Mouse (Mus musculus) gastrocnemius, adult 8-10 months (tissue): ENCODE data around the gene Prkn. TPM values are rescaled to one million over a fixed set of nuclear protein-coding genes. Genes with fewer than 3 reads are reported as not detected.
"Not testable (repeated sequence)": the region's sequence is repeated elsewhere in the genome, so short reads cannot be mapped to it uniquely, and the experiment has no call there.

ENCODE experiments used
- DNase-seq, 2 experiments: peaks; one replicate each; pipeline ENCODE4 v3.0.0; 2022; ENCODE audit warnings: low spot score in 2 of 2
- total RNA-seq, 4 experiments: library from RNA; stranded (reverse); gene quantifications; 2 replicates each; pipeline ENCODE4 v1.2.4; 2022

Prkn gene
- total RNA-seq, 4 experiments from 2014 or later, result 21.6 to 26.5 (median 23.0) TPM

DNA sequence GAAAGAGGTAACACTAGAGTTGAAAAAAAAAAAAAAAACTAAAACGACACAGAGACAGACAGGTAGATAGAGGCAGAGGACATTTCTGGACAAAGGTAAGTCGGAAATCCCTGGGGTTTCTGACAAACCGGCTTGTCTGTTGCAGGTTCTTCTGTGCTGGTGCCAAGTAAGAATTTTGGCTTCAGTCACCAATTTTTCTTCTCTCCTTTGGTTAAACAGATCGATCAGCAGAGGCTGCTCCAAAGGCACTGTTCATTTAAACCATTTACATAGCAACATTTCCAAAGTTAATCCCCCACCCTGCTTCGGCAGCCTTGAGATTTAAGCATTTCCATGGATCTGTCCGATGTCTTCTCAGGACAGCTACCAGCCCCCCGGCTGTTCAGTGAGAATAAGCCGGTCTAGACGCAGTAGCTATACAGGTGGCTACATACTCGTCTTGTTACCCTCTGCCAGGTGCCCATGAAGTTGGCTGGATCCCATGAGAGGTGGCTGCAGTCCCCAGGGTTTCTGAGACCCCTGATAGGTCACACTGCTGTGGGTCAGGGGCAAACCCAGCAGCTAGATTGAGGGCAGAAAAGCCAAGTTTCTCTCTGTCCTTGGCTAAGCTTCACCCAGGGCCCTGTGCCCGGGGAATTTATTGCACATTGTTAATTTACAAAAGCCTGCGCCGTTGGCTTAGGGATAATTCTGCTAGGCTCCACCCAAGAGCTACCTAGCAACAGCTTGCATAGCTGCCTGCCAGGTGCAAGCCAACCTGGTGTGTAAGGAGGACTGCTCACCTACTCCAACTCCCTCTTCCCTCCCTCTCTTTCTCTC, 1133.0 kb downstream of the Prkn start:
- DNase-seq, result no peak

DNA sequence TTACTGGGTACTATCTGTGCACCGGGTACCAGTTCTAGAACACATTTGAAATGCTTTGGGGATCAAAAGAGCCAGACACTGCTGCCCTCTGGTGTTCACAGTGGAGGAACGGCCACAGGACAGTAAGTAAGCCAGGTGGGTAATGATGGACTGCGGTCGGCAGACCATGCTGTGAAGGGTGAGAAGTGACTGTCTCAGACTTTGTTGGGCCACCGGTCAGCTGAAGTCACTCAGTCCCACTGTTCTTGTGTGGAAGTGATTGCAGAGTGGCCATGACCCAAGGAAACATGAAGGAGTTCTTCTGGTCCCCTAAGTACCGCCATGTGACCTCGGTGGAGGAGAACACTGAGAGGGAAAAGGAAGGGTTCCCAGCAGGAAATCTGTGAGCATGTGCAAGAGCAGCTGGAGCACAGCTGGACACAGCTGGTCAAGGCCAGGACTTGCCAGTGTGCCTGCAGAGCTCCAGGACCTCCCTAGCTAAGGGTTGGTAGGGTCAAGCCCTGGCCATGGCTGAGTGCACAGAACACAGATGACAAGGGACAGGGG, 1135.0 kb downstream of the Prkn start:
- DNase-seq, result no peak

DNA sequence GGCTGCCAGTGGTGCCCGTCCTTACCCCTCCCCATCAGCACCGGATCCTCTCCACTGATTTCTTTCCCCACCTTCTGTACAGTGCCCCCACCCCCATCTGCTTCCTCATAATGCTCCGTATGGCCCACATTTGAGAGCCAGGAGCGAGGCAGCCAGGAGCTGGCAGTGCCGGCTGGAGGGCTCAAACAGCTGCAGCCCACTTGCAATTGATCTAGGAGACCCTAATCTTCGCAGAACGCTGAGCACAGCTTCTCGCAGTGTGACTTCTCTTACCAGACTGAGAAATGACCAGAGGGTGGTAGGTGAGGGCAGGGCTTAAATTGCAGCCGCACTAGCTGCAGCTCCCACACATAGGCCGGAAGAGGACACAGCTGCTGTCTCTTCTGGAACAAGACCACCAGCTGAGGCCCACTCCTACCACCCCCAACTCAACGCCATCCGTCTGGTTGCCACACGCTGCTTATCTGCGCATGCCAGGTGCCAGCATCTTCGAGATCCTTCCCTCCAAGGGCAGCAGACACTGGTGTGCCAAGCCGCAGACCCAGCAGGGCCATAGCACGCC, 1138.2 kb downstream of the Prkn start:
- DNase-seq, result no peak

DNA sequence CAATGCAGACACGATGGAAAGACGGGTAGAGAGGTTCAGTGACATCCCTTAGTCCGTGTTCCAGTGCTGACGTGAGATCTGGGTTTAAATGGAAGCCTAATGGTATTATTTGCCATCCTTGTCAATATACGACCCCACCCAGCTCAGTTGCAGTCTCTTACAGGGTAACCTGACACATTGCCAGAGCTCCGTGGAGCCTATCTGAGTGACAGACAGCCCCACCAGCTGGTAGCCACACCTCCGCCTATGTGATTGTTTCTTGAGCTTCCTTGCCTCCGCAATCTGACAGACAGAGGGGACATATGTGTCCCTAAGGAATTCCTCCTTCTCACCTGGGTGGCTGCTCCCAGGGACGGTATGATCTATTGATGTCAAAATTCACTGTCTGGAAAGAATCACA, 1141.5 kb downstream of the Prkn start:
- DNase-seq, result no peak

DNA sequence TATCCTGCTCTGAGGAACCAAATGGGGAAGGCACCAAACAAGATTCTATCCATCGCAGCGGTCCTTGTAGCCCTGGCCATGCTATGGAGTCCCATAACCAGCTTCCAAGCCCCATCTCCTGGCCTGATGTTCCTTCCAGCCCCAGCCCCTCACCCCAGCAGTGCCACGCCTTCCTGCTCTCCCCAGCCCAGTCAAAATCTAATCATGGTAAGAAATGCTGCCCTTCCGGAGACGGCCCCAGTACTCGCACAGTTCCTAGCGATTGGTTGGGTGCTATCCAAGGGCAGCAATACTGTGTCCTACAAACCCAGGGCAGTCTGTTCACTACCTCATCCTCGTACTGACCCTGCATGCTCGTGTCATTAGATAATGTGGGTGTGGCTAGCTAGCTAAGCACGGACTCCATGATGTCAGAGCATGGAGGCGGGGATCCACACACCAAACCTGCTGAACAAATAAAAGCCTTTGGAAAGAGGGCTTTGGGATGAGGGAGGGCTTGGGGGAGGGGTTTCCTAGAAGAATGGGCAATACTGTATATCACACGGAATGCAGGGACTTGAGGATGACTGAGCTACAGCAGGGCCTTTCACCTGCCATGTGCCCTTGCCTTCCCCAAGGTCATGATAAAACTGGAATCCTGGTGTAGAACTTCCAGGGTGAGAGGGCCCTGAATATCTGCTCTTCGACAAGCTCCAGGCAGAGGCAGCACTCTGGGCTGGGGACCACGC, 1148.1 kb downstream of the Prkn start:
- no peak for DNase-seq

DNA sequence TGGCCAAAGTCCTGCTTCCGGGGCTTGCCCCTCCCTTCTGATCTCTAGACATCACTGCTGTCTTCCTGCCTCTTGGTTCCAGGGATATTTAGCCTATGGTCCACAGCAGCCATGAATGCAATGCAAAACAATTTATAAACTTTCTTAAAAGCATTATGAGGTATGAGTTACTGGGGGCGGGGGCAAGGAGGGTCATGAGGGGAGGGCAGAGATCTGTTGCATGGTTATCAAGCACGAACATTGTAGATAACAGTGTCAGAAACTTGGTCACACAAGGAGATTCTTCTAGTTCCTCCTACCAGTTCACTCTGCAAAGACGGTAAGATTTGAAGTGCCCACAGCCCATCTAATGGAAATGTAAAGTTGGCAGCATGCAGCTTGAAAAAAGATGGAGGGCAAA, 1149.1 kb downstream of the Prkn start:
- DNase-seq, result no peak

DNA sequence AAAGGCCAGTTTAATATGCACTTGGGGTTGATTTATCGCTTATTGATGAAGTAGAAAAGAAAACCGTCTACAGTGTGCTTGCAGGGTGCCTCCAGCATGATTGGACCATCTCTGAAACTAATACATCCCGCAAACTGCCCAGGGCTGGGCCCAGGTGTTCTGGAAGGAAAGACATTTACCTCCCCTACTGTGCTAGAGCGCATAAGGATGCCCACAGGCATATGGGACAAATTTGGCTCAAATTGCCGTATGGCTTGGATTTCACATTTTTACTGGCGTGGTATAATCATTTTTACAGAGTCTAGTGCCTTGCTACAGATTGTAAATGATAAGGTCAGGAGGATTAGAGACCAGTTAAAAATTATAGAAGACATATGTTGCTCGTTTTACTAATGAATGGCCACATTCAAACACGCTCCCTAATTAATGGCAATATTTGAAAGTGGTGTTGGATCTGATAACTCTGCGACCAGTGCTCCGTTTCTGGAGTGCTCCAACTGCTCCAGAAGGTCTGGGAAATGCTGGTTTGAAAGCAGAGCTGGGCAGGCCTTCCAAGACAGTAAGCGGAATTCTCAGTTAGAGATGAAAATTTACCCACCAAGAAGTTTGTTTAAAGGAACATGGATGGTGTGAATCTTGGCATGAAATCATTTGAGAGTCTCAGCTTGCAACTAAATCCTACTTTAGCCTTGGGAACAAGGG, 1150.4 kb downstream of the Prkn start:
- DNase-seq, result no peak

DNA sequence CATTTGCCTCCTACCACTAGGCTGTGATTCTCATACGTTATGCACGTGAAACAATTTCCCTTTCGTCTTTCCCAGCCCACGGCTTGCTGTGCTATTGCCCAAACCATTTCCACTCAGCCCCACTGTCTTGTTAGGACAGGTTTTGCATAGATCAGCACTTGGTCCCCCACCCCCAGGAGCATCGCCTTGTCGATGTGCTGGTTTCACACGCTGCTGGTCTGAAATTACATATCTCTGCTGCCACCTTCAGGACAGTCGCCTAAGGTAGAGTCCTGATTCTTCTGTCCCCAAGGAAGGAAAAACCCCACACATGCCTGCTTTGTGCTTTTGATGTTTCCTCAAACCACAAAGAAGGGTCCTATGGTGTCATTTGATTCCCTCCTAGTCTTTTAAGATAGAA, 1153.1 kb downstream of the Prkn start:
- no peak for DNase-seq

DNA sequence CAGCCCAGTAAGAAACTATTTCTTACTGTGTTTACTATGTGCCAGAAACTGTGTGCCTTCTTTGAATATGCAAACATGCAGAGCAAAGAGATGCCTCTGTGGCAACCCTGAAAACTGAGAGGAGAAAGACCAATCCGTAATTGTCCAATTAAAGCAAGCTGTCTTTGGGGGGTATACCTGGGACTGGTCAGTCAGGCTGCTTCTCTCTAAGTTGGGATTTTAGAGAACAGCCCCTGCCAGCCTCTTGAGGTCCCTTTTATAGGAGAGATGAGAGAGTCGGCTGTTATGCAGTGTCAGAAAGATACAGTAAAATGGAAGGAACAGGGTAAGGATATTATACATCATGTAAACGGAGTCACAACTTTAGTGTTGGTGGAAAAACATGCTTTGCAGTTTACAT, 1154.1 kb downstream of the Prkn start:
- DNase-seq, result no peak

DNA sequence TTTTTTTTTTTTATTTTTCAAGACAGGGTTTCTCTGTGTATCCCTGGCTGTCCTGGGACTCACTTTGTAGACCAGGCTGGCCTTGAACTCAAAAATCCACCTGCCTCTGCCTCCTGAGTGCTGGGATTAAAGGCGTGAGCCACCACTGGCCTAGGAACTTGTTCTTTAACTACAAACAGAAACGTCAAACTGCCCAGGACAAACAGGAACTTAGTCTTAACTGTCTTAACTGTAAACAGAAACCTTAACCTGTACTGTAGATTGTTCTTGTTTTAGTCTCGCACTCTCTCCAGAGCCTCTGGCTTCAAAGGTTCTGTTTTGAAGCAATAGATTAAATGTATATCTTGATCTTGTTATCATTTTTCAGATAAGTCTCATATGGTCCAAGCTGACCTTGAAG, 1154.6 kb downstream of the Prkn start:
- not testable (repeated sequence) for DNase-seq

DNA sequence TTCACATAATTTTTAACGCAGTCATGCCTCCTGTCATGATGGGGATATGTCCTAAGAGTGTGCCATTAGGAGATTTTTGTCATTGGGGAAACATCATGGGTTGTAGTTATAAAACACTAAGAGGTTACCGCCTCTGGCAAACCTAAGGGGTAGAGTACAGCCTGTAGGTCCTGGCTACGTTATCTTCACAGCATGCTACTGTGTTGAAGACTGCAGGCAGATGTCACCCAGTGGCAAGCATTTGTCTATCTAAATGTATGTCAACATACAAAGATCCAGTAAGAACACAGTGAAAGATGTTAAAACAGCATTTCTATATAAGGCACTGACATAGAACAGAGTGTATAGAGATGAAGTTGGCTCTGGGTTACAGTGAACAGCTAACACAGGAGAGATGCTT, 1155.3 kb downstream of the Prkn start:
- no peak for DNase-seq

DNA sequence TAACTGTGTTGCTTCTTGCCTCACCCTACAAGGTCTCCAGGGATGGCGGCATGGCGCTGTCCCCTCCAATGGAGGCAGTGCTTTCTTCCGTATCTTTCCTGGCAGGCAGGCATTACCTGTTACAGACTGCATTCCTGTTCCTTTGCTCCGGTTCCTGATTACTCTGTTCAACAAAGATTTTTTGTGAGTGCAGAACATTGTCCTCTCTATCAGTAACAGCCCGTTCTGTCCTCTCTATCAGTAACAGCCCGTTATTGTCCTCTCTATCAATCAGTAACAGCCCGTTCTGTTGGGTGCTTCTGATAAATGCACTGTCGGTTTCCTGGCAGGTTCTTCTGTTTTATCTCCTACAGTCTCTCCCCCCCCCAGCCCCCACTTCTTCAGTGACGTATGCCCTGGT, 1156.1 kb downstream of the Prkn start:
- no peak for DNase-seq

DNA sequence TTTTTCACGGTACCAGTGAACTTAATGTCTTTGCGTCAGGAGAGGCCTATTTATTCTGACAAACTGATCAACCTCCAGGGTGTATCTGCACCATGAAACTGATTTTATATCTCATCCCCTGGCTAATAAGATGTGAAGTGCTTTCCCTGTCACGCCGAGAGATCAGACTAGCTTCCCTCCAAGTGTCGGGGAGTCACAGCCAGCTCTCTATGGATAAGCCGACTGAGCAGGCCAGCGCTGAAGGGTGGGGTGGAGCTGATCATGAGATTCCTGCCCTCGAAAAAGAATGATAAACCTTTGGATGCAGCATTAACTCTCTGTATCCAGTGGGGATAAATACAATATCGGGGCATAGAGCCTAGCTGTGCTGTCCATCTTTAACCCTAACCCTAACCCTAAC, 1160.1 kb downstream of the Prkn start:
- no peak for DNase-seq

DNA sequence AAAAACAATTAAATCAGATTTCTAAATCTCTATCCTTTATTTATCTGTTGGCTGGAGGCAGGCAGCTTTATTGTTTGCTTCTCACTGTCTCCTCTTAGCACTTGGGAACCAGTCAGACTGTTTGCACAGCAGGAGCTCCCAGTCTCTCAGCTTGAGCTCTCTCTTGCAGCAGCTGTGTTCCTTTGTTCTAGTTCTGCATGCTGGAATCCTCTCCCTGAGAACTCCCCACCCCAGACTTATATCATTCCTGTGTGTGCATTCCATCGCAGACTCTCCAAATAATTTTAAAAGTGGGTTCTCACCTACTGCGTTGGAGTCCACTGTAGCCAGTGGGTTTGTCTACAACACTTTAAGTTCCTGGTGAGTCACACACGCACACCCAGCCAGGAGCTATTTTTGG, 1181.1 kb downstream of the Prkn start:
- DNase-seq, result no peak

DNA sequence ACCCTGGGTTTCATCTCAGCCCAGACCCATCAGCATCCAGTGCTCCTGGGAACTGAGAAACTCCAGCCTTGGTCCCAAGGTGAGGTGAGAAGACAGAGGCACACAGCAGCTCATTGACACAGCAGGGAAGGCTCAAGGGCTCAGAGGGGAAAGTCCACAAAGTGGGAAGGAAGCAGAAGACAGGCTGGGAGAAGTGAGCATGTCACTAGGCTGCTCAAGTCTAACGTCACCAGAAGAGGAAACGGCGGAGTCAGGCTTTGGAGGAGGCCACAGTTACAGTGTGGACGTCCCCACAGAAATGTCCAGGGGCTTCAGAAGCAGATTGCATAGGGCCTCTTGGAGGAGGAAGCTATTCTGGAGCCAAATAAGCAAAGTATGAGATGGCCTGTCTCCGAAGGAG, 1189.2 kb downstream of the Prkn start:
- no peak for DNase-seq

DNA sequence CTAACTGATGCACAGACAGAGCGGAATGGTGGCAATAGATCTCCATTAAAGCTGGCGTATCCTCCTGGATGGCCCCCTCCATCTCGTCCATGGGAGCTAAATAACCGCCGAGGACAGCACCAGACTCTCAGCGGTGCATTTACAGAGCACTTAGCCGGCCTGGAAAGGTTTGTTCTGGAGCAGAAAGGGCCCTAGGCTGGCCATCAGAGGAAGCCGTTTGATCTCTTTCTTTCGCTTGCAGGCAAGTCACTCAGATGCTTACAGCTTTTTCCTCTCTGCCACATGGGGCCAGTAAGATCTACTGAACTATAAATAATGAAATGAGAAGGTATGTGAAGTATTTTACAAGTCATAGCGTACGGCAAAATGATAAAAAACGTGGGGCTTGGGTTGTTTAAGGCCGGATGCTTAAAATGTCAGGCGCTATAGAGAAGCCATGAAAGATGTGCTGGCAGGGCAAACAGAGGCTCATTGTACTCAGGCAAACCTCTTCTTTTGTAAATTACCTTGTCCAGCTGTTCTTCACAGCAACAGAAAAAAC, 1189.8 kb downstream of the Prkn start:
- no peak for DNase-seq

DNA sequence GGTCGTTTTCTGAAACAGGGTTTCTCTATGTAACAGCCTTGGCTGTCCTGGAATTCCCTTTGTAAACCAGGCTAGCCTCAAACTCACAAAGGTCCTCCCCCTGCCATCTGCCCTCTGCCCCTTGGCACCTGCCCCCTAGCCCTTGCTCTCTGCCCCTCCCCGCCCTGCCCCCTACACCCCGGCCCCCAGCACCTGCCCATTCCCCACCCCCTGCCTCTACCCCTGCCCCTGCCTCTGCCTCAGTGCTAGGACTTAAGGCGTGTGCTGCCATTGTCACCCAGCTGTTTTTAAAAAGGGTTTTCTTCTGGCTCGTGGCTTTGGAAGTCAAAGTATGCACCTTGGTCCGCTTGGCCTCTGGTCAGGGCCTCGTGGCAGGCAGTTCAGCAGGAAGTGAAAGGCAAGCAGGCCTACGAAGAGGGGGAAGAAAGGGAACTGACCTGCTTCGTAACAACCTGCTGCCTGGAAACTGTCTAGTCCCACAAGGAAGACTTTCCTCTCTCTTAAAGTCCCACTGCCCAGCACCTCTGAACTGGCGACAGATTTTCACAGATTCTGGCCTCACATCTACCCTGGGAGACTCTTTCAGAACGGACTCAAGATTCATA, 1190.5 kb downstream of the Prkn start:
- DNase-seq, result no peak

DNA sequence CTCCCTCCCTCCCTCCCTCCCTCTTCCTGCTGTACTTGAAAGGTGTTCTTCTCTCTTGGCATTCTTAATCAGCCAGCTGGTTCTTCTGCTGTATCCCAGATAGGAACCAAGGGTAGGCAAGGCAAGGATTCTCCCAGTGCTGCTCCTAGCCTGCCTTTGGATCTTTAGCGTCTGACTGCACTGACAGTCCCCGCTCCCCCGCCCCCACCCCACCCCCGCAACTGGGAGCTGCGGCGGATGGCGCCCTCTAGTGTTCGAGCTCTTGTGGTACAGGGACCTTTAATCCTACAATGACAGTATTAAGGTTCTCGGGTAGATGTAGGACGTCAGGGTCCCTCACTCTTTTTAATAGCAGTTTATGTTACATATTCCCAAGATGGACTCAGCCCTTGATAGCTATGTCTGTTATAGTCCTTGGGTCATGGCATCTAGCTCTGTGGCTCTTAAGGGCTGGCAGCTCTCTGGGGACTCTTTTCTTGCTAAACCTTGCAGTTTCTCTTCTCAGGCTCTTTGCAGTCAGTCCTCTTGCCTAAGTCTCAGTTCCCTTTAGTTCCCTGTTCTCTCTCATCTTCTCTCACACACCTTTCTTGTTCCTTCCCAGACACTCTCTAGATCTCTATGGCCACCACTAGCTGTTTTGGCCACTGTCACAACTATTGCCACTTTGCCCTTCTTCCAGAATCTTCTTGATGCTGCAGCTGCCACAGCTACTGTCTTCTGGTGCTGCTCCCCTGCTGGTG, 1191.2 kb downstream of the Prkn start:
- DNase-seq, result peak in 1 of 2 experiments; percentile 33

DNA sequence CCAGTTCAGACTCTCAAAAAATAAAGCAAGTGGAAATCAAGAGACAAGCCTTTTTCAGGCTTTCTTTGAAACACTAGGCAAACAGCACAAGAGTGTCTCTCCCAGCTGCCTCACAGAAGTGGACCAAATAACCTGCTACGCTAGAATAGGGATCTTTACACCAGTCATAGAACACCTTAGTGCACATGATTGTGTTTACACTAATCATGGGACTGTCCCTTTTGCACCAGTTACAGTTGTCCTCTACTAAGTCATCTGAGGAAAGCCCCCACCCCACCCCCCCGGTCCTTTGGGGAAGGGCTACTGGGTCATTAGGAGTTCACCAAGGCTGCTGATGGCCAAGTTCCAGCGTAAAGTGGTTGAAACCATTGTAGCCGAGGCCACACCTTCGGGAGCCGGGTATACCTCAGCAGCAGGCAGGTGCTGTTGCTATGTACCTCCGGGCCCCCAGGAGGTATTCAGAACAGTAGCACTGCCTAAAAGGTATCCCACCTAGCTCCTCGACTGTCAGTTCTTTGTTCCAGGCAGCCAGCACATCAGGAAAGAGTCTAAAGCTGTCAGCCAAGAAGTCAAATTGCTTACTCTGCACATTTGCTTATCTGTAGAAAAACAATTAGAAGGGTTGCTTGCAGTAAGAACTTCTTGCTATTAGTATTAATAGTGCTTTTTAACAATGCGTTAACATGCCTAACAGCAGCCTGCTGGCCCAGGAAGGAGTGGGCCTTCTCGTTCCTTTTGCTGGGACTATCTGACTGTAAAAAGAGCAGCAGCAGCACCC, 1192.0 kb downstream of the Prkn start:
- DNase-seq, result no peak

DNA sequence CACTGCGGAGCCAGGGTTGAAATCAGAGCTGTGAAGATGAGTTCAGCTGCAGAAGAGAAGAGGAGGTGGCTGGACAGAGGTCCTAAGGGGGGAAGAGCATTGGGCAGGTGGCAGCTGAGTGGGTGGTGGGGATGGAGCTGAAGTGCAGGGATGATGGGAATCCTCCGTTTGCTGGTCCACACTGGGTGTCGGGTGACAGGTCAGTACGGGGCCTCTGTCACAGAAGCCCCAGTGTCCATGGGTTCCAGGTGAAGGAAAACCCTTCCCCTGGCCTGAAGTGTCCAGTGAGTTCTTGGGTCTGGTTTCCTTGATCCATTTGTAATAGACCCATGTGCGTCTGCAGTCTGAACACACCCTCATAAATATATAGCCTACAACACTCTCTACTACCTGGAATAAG, 1195.2 kb downstream of the Prkn start:
- DNase-seq, result no peak
